Mouse (Mus musculus): Measurements from ENCODE around the gene Nbea. TPM values are rescaled to one million over a fixed set of nuclear protein-coding genes. Genes with fewer than 3 reads are reported as not detected.

Gene Nbea
- polyA plus RNA-seq, 1 experiment, result not detected

DNA sequence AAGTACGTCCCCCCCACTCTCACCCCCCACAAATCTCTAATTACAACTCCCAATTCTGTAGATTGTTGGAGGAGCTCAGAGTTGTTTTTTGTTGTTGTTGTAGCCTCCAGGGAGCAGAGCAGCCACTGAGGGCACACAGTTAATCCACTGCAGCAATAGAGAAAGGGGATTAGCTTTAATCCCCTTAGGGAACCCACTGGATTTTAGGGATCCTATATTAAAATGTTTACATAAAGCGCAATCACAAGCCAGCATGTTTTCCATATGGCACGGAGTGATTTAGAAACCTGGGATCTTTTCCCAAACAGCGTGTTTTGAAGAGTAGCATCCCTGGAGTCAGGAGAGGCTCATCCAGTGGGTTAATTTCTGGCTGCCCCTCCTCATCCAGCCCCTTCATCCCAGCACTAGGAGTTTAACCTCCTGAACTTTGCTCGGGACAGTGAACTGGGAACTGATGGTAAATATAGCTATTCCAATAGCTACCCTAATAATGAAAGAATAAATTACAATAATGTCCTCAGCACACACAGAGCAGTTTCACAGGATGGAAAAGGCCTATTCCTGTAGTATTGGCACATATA is 394.8 kb downstream of the Nbea start:
- Histone ChIP-seq H3K27me3 (ENCODE audit: control insufficient read depth) (peaks cover 60% of the 10 kb centered on the region), H3K36me3 (ENCODE audit: control insufficient read depth) (no peaks in the 10 kb centered on the region), H3K9me3 (ENCODE audit: control insufficient read depth, low read length) (no peaks in the 10 kb centered on the region), H3K4me3 (replicated peaks) (no peak overlapping the region), H3K4me1 (ENCODE audit: control insufficient read depth) (no peaks in the 10 kb centered on the region)
- TF ChIP-seq TAL1 (IDR thresholded peaks at IDR 0.05; ENCODE audit: low read length) (no peak), GATA1 (IDR thresholded peaks at IDR 0.05; ENCODE audit: low read length) (no peak)

DNA sequence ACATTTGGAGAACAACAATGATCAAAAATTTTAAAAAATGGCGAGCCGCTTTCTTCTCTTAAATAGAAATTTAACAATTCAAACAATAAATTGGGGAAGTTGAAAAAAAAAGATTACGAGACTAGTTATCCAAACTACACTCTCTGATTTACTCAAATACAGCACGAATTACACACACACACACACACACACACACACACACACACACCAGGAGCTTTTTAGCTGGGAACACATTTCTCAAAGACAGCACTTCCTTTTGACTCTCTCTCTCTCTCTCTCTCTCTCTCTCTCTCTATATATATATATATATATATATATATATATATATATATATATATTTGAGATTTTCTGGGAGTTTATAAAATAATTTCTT is 395.3 kb downstream of the Nbea start:
- no peak for TF ChIP-seq GATA1 (IDR thresholded peaks at IDR 0.05; ENCODE audit: low read length)
- TF ChIP-seq TAL1 (IDR thresholded peaks at IDR 0.05; ENCODE audit: low read length), result no peak
- Histone ChIP-seq H3K27me3 (ENCODE audit: control insufficient read depth) (peaks cover 65% of the 10 kb centered on the region), H3K4me1 (ENCODE audit: control insufficient read depth) (no peaks in the 10 kb centered on the region), H3K9me3 (ENCODE audit: control insufficient read depth, low read length) (no peaks in the 10 kb centered on the region), H3K36me3 (ENCODE audit: control insufficient read depth) (no peaks in the 10 kb centered on the region), H3K4me3 (replicated peaks) (no peak overlapping the region)

DNA sequence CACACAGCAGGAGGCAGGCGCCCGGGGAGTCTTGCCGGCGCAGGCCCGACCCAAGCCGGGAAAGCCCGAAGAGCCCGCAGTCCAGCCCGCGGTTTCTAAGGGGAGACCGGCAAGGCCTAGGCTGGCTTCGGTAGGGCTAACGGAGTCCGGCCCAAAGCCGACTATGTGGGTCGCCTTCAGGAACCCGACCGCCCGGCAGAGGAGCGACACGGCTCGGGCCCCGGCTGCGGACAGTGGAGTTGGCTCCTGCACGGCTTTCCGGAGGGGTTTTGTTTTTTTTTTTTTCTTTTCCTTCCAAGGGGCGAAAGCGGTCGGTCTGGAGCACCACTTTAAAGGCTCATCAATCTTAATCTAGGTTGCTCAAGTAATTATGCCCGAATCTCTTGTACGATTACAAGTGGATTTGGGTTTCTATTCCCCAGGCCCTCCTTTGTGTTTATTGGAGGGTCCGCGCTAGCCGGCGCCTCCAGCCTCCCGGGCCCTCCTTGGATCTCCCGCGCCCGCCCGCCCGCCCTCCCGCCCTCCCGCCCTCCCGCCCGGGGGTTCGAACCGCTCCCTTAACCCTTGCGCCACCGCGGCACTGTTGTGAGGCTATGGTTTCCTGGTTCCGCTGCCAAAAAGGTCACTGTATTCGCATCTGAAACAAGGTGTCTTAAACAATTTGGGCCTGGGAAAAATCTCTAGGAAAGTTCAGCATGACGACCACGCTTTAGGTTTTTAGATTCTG is 395.9 kb downstream of the Nbea start:
- TF ChIP-seq TAL1 (IDR thresholded peaks at IDR 0.05; ENCODE audit: low read length), result no peak
- no peak for TF ChIP-seq GATA1 (IDR thresholded peaks at IDR 0.05; ENCODE audit: low read length)
- Histone ChIP-seq H3K9me3 (ENCODE audit: control insufficient read depth, low read length) (no peaks in the 10 kb centered on the region), H3K36me3 (ENCODE audit: control insufficient read depth) (no peaks in the 10 kb centered on the region), H3K4me3 (replicated peaks) (peak overlapping the region; percentile 29), H3K4me1 (ENCODE audit: control insufficient read depth) (no peaks in the 10 kb centered on the region), H3K27me3 (ENCODE audit: control insufficient read depth) (peaks cover 71% of the 10 kb centered on the region)

DNA sequence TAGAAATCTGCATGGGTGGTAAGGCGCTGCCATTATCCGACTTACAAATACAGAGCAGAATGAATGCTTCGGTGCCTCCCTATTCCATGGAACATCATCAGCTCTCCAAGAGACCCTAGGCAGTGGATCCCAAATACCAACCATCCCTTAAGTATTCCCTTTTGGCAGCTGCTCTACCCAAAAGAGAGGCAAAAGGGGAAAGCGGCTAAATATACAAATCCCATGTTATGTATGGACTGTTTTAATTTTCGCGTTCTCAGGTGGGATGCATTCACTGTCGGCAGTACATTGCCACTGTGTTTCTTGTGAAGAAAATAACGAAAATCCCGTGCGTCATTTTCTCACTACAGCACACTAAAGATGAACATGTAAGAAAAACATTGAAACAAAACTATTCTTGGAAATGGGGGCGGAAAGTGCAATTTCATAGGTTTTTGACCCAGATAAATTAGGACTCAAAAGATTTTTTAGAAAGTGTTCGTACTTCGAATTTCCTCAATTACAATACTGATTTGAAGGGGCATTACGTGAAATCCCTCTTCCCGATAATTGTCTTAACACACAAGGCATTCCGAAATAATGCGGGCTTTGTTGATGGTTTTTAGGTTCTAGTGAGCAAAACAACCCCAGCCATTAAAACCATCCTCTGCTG is 396.5 kb downstream of the Nbea start:
- Histone ChIP-seq H3K9me3 (ENCODE audit: control insufficient read depth, low read length) (no peaks in the 10 kb centered on the region), H3K4me1 (ENCODE audit: control insufficient read depth) (no peaks in the 10 kb centered on the region), H3K36me3 (ENCODE audit: control insufficient read depth) (no peaks in the 10 kb centered on the region), H3K4me3 (replicated peaks) (no peak overlapping the region), H3K27me3 (ENCODE audit: control insufficient read depth) (peaks cover 78% of the 10 kb centered on the region)
- TF ChIP-seq TAL1 (IDR thresholded peaks at IDR 0.05; ENCODE audit: low read length), result no peak

DNA sequence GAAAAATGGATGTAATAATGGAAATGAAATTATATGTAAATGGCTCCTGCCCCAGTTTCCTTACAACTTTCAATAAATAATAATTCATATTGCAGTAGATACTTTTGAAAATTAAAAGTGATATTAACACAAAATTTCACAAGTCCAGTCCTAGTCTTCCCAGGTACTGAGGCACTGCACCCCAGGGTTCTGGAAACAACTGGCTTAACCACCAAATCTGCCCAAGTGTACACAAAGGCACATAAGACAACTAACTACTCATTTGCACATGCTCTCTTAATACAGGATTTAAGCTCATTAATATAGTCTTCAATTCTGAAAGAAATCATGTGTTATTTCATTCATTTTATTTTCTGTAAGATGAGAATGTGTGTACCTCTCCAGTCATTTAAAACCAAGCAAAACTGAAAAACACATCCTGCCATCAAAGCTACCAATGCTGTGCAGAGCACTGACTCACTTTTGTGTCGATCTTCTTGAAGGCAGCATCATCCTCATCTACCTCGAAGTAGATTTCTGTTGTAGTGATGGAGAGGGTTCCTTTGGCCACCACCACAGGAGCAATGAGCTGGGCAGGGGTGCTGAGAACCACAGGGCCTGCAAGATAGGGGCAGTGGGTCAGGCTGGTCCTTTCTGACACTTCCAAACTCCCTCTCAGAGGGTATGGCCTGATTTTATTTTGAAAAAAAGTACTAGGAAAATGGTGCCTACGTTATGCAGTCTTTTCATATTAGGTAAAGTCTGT is 397.3 kb downstream of the Nbea start:
- H3K4me3 ChIP-seq (replicated peaks), result no peak overlapping the region
- H3K9me3 ChIP-seq (ENCODE audit: control insufficient read depth, low read length), result no peaks in the 10 kb centered on the region
- TF ChIP-seq TAL1 (IDR thresholded peaks at IDR 0.05; ENCODE audit: low read length) (no peak), GATA1 (IDR thresholded peaks at IDR 0.05; ENCODE audit: low read length) (no peak)
- H3K27me3 ChIP-seq (ENCODE audit: control insufficient read depth), result peaks cover 86% of the 10 kb centered on the region
- H3K4me1 ChIP-seq (ENCODE audit: control insufficient read depth), result no peaks in the 10 kb centered on the region
- H3K36me3 ChIP-seq (ENCODE audit: control insufficient read depth), result no peaks in the 10 kb centered on the region

- TF ChIP-seq GATA1 (IDR thresholded peaks at IDR 0.05; ENCODE audit: low read length) (no peak), TAL1 (IDR thresholded peaks at IDR 0.05; ENCODE audit: low read length) (no peak)
- Histone ChIP-seq H3K36me3 (ENCODE audit: control insufficient read depth) (no peaks in the 10 kb centered on the region), H3K27me3 (ENCODE audit: control insufficient read depth) (peaks cover 93% of the 10 kb centered on the region), H3K4me1 (ENCODE audit: control insufficient read depth) (no peaks in the 10 kb centered on the region), H3K9me3 (ENCODE audit: control insufficient read depth, low read length) (no peaks in the 10 kb centered on the region; the same call in 1 of the 2 replicates), H3K4me3 (replicated peaks) (no peak overlapping the region)
Observed at GRCm38 (mm10) chr3:55785266-55785980, 398.1 kb downstream of the Nbea start.

DNA sequence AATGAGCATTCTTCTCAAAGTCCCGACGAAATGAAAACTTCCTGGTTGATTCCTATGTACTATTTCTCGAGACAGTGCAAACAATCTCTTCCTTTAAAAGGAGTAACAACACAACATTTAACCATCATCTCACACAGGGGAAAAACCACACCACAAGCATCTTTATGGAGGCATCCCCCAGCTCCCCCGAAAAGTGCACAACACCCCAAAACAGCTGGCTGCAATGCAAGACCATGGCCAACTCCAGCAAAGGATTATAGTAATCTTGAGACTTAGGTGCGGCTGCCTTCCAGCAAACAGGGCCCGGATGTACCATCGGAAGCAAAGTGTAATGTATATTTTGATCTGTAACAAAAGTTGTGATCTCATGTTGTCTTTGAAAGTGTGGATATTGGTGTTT is 399.4 kb downstream of the Nbea start:
- Histone ChIP-seq H3K9me3 (ENCODE audit: control insufficient read depth, low read length) (no peaks in the 10 kb centered on the region; the same call in 1 of the 2 replicates), H3K4me1 (ENCODE audit: control insufficient read depth) (no peaks in the 10 kb centered on the region), H3K27me3 (ENCODE audit: control insufficient read depth) (peaks cover 99% of the 10 kb centered on the region), H3K36me3 (ENCODE audit: control insufficient read depth) (no peaks in the 10 kb centered on the region), H3K4me3 (replicated peaks) (no peak overlapping the region)
- TF ChIP-seq GATA1 (IDR thresholded peaks at IDR 0.05; ENCODE audit: low read length), result no peak
- TF ChIP-seq TAL1 (IDR thresholded peaks at IDR 0.05; ENCODE audit: low read length), result no peak

DNA sequence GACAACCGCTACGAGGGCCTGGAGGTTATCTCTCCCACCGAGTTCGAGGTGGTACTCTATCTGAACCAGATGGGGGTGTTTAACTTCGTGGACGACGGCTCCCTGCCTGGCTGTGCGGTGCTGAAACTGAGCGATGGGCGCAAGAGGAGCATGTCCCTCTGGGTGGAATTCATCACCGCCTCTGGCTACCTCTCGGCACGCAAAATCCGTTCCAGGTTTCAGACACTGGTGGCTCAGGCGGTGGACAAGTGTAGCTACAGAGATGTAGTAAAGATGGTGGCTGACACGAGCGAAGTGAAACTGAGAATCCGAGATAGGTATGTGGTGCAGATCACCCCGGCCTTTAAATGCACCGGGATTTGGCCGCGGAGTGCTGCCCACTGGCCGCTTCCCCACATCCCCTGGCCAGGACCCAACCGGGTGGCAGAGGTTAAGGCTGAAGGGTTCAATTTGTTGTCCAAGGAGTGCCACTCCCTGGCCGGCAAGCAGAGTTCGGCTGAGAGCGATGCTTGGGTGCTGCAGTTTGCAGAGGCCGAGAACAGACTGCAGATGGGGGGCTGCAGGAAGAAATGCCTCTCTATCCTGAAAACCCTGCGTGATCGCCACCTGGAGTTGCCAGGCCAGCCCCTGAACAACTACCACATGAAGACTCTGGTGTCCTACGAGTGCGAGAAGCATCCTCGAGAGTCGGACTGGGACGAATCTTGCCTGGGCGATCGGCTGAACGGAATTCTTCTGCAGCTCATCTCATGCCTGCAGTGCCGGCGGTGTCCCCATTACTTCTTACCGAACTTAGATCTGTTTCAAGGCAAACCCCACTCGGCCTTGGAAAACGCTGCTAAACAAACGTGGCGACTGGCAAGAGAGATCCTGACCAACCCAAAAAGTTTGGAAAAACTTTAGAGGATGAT is 400.1 kb downstream of the Nbea start:
- H3K4me1 ChIP-seq (ENCODE audit: control insufficient read depth), result no peaks in the 10 kb centered on the region
- H3K4me3 ChIP-seq (replicated peaks), result no peak overlapping the region
- H3K27me3 ChIP-seq (ENCODE audit: control insufficient read depth), result peaks cover 95% of the 10 kb centered on the region
- H3K9me3 ChIP-seq (ENCODE audit: control insufficient read depth, low read length), result no peaks in the 10 kb centered on the region; the same call in 1 of the 2 replicates
- no peak for TF ChIP-seq GATA1 (IDR thresholded peaks at IDR 0.05; ENCODE audit: low read length)
- TF ChIP-seq TAL1 (IDR thresholded peaks at IDR 0.05; ENCODE audit: low read length), result no peak
- no peaks in the 10 kb centered on the region for H3K36me3 ChIP-seq (ENCODE audit: control insufficient read depth)

Measured in erythroblast, embryonic 14.5 days (primary cell).